Mouse (Mus musculus): Measurements from ENCODE around the gene Cd44. TPM values are rescaled to one million over a fixed set of nuclear protein-coding genes. Genes with fewer than 3 reads are reported as not detected.

The Cd44 gene
- total RNA-seq, 2 experiments from 2014 or later = 35.6 to 86.8 TPM

- DNase-seq (ENCODE audit: low spot score in 2 of 2) = no peak
Observed at GRCm38 (mm10) chr2:102822036-102822435, 79.4 kb downstream of the Cd44 start.

GRCm38 (mm10) chr2:102820790-102821189 lies 80.7 kb downstream of the Cd44 start:
- no peak for DNase-seq (ENCODE audit: low spot score in 2 of 2)

GRCm38 (mm10) chr2:102820225-102820711 lies 81.2 kb downstream of the Cd44 start:
- DNase-seq (ENCODE audit: low spot score in 2 of 2) = no peak

- no peak for DNase-seq (ENCODE audit: low spot score in 2 of 2)
Observed at GRCm38 (mm10) chr2:102815289-102815809, 86.1 kb downstream of the Cd44 start.

- no peak for DNase-seq (ENCODE audit: low spot score in 2 of 2)
Observed at GRCm38 (mm10) chr2:102812756-102813155, 88.7 kb downstream of the Cd44 start.

- no peak for DNase-seq (ENCODE audit: low spot score in 2 of 2)
Observed at GRCm38 (mm10) chr2:102809436-102809835, 92.0 kb downstream of the Cd44 start.

GRCm38 (mm10) chr2:102807633-102808032 lies 93.8 kb downstream of the Cd44 start:
- DNase-seq (ENCODE audit: low spot score in 2 of 2) = no peak

GRCm38 (mm10) chr2:102805761-102806496 lies 95.5 kb downstream of the Cd44 start:
- DNase-seq (ENCODE audit: low spot score in 2 of 2) = no peak

- no peak for DNase-seq (ENCODE audit: low spot score in 2 of 2)
Observed at GRCm38 (mm10) chr2:102805283-102805682, 96.2 kb downstream of the Cd44 start.

- peak in 1 of 2 experiments; percentile 15 for DNase-seq (ENCODE audit: low spot score in 2 of 2)
Observed at GRCm38 (mm10) chr2:102804109-102804508, 97.4 kb downstream of the Cd44 start.

GRCm38 (mm10) chr2:102801899-102802298 lies 99.6 kb downstream of the Cd44 start:
- no peak for DNase-seq (ENCODE audit: low spot score in 2 of 2)

- no peak for DNase-seq (ENCODE audit: low spot score in 2 of 2)
Observed at GRCm38 (mm10) chr2:102798149-102798548, 103.3 kb downstream of the Cd44 start.

GRCm38 (mm10) chr2:102795034-102795433 lies 106.4 kb downstream of the Cd44 start:
- no peak for DNase-seq (ENCODE audit: low spot score in 2 of 2)

- no peak for DNase-seq (ENCODE audit: low spot score in 2 of 2)
Observed at GRCm38 (mm10) chr2:102792804-102793203, 108.7 kb downstream of the Cd44 start.

- no peak for DNase-seq (ENCODE audit: low spot score in 2 of 2)
Observed at GRCm38 (mm10) chr2:102791641-102792040, 109.8 kb downstream of the Cd44 start.

GRCm38 (mm10) chr2:102785696-102786095 lies 115.8 kb downstream of the Cd44 start:
- DNase-seq (ENCODE audit: low spot score in 2 of 2) = no peak

- no peak for DNase-seq (ENCODE audit: low spot score in 2 of 2)
Observed at GRCm38 (mm10) chr2:102782751-102783150, 118.7 kb downstream of the Cd44 start.

GRCm38 (mm10) chr2:102778208-102778607 lies 123.3 kb downstream of the Cd44 start:
- DNase-seq (ENCODE audit: low spot score in 2 of 2) = no peak

- DNase-seq (ENCODE audit: low spot score in 2 of 2) = no peak
Observed at GRCm38 (mm10) chr2:102775561-102775960, 125.9 kb downstream of the Cd44 start.

GRCm38 (mm10) chr2:102774700-102775099 lies 126.8 kb downstream of the Cd44 start:
- no peak for DNase-seq (ENCODE audit: low spot score in 2 of 2)

GRCm38 (mm10) chr2:102772276-102772675 lies 129.2 kb downstream of the Cd44 start:
- no peak for DNase-seq (ENCODE audit: low spot score in 2 of 2)

- DNase-seq (ENCODE audit: low spot score in 2 of 2) = no peak
Observed at GRCm38 (mm10) chr2:102771304-102771703, 130.2 kb downstream of the Cd44 start.

- DNase-seq (ENCODE audit: low spot score in 2 of 2) = no peak
Observed at GRCm38 (mm10) chr2:102768267-102768666, 133.2 kb downstream of the Cd44 start.
